Mouse (Mus musculus) leukemia stem cell, adult 10-12 weeks (primary cell): ENCODE data around the gene 3425401B19Rik. TPM values are rescaled to one million over a fixed set of nuclear protein-coding genes. Genes with fewer than 3 reads are reported as not detected.

Experiments
- polyA plus RNA-seq: library from polyadenylated mRNA; stranded (reverse); fragments of >175 nt; gene quantifications from 2 replicates; pipeline ENCODE4 v1.2.3, GENCODE M21; 2012; ENCODE audit warnings: low replicate concordance

The 3425401B19Rik gene
- polyA plus RNA-seq = 0.15 and 0.41 TPM in 2 replicates

DNA sequence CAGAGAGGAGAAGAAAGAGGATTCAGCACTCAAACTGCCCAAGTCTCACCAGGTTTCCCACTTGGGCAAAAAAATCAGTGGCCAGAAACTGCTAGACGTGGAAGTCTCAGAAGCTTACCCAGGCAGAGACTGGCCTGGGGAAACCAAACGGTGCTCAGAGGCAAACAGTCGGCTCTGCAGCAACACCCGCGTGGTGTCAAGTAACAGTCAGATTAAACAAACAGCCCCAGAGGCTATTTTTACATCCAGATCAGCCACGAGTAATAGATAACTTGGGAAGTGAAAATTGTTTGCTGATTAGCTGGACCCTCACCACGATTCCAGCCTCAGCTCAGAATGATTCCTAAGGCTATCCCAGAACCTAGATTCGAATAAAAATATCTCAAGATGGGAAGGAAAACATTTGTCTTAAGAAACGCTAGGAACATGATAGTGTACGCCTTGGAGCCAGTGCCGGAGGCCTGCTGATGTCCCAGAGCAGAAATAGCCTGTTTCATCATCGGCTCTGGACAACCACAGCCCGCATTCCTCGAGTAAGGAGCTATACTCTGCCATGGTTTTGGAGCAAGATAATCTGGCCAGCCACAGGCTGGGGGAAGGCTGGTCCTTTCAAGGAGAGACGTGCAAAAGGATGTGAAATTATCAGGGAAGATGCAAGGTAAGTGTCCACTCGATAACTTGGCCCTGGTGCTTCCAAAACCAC is at the start of gene 3425401B19Rik:
Gene 3425401B19Rik, minus strand, starts transcription at position 170 of the 703 bp plus-strand sequence.

Other genes with a start within 250 kb of the 3425401B19Rik start
- not detected in 2 replicates for gene Slc18a3, start 220.4 kb downstream of the 3425401B19Rik start, polyA plus RNA-seq
- gene Chat, start 219.3 kb downstream of the 3425401B19Rik start, polyA plus RNA-seq = not detected in 2 replicates
- 1.7 and 2.8 TPM in 2 replicates for gene Ercc6, start 171.8 kb downstream of the 3425401B19Rik start, polyA plus RNA-seq
- not detected in 2 replicates for gene Prrxl1, start 85.9 kb downstream of the 3425401B19Rik start, polyA plus RNA-seq
- 0.11 and 0.90 TPM in 2 replicates for gene Tmem273, start 100.7 kb upstream of the 3425401B19Rik start, polyA plus RNA-seq
- gene Fam170b, start 148.7 kb upstream of the 3425401B19Rik start, polyA plus RNA-seq = not detected in 2 replicates
- 0.38 and 0.50 TPM in 2 replicates for gene Vstm4, start 171.5 kb upstream of the 3425401B19Rik start, polyA plus RNA-seq